Mouse (Mus musculus) urinary bladder, adult 2 months (tissue): ENCODE measurements around the gene Ank. TPM values are rescaled to one million over a fixed set of nuclear protein-coding genes. Genes with fewer than 3 reads are reported as not detected.

Experiments used
- DNase-seq: peaks from one replicate; pipeline ENCODE4 v3.0.0; 2022; ENCODE audit warnings: low spot score
- polyA plus RNA-seq: library from polyadenylated mRNA; depleted of rRNA; stranded (reverse); fragments of >200 nt; gene quantifications from 2 replicates; pipeline ENCODE4 v1.2.3, GENCODE M21; 2012

The Ank gene
- polyA plus RNA-seq, 1 experiment: 53.4 TPM

DNA sequence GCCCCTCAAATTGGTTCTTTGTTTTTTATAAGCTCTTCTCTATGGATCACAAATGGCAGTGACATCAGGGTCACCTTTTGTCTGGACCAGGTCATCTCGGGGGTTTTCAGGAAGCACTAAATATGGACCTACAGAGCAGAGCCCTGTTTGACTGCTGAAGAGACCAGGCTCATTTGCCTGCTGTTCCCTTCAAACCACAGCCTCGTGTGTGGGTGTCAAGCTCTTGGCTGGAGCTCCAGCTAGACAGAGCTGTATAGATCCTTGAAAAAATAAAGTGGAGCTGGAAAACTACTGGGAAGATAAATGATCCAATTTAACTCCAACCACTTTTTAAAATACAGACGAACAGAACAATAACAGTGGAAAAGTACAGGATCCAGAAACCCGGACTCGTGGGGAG lies 70.3 kb downstream of the Ank start:
- no peak for DNase-seq

DNA sequence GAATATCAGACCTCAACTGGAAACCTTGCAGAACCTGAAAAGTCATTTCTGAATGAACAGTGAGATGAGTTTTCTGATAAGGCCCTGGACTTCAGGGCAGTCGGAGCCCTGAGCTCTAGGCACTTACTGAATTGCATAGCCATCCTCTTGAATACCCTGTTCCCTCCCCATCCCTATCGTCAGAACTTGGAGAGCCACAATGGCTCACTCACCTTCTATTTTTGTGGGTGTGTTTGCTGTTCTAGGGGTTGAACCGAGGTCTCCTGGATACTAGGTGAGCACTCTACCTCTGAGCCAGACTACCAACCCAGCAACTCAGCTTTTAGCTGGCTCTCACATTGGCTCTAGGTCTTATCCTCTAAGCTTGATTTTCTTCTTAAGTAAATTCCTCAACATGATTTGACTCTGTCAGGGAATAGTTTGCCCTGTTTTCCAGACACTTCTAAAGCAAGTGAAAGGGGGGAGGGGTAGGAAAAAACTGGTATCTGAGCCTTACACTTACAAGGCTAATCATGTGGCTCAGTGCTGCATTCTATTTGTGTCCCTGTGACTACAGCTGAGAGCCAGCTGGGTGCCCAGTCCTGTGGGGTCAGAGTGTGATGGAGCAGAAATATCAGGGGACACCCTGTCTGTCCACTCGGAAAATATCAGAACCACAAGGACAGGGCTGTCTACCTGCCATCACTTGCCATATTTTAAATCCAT lies 71.2 kb downstream of the Ank start:
- DNase-seq: no peak

DNA sequence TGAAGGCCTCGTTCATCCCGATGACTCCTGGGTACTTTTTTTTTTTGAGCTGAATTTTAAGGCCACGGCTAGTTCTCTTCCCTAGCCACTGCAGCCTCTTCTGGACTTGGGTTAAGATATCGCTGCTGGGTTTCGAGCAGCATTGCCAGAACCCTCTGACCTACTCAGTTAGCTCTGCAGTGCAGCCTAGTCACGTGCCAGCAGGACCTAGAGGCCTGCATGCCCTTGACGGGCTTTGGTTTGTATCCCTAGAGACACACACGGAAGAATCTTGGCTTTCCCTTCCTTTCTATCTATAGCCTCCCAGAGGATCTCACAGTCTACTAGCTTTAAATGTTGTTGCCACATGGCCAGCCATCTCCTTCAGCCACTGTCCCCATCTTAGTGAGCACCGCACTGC lies 73.3 kb downstream of the Ank start:
- no peak for DNase-seq

DNA sequence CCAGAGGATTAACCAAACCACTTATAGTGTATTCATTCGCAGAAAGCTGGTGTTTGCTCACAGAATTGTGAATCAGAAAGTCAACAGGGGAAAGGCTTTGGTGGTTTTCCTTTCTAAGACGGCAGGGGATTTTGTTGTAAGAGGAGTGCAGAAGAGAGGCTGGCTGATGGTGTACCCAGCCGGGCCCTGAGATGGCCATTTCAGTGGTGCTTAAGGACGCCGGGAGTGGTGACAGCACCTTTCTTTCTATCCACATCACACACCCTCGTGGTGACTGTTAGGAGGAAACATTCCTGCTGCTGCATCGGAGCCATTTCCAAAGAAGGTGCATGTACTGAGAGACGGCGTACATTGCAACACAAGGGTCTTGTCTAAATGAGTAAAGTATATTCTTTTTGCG lies 78.7 kb downstream of the Ank start:
- DNase-seq: no peak

DNA sequence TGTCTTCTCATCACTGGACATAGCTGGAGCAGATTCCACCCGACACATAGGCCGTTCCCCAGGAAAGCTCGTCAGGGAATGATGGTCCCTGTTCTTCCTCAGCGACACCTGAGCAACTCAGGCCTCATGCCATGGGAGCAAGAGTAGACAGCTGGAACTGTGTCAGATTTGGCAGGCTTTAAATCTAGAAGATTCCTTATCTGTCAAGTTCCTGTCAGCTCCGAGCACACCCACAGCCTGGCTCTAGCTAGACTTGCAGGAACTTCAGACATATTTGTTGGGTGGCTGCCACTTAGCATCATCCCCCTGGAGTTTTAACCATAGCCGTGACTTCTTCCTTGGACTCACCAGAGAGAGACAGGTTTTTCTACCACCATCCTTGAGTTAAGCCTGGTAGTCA lies 81.6 kb downstream of the Ank start:
- DNase-seq: no peak

DNA sequence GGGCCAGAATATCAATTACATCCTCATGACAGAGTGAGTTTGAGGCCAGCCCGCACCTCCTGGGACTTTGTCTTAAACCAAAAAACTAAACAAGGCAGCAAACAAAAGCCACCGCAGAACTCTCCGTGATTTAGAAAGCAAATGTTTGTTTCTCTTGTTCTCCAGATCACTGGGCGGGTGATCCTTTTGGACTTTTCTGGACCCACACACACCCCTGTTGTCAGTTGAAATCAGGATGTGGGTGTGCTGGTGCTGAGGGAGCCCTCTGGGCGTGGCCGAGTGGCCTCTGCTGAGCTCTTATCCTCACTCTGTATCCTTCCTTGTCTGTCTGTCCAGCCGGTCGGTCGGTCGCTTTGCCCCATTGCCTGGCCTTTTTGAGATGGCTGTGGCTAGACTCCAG lies 82.6 kb downstream of the Ank start:
- no peak for DNase-seq

DNA sequence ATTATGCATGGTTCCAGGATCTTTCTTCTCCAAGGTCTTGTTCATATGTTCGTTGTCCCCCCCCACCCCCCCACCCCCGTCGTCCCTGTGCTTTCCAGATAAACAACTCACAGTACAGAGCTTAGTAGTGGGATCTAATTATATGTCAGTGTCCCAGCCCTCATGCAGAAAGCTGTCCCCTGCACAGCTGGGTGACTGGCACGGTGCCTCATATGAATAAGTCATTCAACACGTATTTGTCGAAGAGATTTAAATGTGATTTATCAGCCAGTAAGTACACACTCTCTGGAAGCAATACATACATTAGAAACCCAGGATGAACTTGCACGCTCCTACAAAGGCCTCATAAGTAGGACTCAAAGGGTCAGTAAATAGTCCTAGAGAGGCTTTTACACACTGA lies 83.4 kb downstream of the Ank start:
- no peak for DNase-seq

DNA sequence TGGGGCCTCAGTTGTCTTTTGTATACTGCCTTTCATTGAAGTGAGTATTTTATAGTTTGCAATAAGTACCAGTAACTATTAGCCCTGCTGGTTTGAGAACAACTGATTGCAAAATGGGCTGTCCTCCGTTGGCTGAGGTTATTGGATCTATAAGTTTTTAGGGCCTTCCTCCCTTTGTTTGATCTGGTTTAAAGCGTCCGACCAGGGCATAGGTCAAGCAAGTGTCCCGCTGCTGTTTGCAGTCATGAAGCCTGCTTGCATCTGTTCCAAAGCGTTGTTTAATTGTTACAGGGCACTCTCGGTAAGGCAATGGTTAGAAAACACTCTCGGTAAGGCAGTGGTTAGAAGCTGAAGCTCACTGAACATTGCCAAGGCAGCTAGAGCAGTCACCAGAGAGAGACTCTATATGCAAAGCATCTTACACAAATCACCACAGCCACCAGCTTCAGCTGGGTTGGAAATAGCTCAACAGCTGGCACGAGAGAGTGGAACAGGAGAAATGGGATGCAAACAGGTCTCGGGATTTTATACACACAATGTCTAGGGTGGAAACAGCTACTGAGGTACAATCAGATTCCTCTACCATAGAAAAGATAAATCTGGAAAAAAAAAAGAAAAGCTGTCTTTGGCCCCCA lies 84.0 kb downstream of the Ank start:
- no peak for DNase-seq

DNA sequence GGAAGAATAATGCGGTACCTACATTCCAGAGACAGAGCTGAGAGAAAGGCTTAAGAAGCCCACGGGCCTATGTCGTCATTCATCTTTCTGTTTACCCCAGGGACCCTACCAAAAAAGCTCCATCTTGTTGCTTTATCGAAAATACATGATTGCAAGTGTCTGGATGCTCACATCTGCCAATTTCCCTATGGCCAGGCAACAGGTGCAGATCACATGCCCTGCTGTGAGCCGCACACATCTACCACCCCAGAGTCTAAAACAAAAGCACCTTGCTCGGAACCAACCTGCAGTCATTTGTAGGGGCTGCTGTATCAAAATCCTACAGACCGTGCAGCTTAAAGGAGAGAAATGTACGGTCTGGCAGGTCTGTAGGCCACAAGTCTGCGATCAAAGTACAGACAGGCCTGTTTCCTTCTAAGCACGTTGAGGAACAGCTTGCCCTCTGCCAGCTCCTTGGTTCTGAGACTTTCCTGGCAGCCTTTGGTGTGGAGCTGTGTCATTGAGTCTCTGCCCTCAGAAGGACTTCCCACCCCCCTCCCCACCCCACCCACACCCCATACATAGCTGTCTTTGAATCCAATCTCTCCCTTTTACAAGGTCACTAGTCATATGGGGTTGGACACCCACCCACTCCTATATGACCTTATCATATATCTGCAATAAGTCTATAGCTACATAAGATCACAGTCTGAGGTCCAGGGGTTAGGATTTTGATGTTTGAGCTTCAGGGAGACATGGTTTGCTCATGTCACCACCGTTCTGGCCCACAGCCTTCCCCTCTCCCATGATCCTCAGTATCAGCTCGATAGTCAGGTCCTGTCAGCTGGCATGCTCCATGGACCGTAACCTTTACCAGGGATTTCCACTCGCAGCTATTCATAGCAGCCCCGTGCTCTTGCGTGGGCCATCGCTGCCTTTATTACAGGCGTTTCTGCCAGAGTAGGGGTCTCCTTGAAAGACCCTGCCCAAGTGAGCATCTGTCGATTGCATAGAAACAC lies 84.9 kb downstream of the Ank start:
- no peak for DNase-seq

DNA sequence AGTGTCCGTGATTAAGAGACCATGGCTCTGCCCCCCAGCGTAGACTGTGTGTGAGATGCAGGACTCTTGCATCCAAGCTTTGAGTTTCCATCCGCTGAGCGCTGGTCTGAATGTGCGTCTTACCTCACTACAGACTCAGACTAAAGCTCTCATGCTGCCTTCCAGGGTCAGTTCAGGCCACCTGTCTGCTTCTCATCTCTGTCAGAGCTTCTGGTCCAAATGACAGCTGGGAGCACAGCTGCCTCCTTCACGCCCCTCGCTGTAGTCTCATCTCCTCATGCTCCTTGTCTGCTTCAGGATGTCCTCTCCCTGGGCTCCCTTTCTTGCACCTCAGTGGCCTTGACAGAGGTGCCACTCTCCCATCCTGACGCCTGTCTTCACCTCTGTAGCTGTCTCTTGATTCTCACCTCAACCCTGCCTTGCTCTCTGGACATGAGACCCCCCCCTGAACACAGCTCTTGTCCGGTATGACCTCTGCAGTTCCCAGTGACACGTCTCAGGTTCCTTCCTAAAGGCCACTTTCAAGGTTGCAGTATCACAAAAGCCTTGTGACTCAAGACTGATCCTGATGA lies 85.7 kb downstream of the Ank start:
- no peak for DNase-seq

DNA sequence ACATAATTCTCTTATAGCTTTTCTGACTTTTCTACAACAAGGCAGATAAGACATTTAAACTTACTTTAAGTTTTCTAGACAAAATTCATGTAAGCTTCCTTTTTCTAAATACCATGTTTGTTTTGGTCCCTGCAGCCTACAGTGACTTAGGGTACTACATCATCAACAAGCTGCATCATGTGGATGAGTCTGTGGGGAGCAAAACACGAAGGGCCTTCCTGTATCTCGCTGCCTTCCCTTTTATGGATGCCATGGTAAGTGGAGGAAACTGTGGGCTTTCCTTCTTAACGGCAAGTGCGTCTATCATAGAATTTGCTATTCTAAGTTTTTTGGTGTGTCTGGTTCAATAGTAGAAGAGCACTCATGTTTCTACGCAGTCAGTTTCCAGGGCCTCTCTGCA lies 87.1 kb downstream of the Ank start:
- DNase-seq: no peak

DNA sequence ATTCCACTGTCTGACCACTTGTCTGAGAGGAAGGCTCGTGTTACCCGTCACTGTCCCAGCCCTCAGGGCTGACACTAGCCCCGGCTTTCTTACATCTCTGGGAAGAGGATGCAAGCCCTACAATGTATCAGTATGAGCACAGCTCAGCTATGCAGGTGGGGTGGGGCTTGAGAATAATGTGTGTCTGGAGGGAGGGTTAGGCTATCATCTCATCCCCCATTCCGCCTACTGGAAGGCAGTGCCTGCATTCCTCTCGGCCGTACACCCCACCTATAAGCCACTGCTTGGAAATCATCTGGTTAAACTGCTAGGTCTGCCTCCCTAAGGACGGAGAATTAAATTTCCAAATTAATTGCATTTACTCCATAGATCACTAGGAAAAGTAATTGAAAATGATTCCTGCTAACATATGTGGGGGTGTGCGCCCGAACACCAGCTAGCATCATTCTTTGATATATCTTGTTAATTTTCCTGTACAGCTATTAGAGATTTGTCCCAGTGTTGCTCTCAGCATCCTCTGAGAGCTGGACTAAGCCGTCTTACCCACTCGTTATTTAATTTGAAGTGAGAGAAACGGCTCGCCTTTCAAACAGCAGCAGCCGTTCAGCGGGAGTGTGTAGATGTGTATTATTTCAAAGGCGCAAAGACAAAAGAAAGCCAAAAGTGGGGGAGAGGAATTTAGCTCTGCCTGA lies 92.1 kb downstream of the Ank start:
- DNase-seq: no peak

DNA sequence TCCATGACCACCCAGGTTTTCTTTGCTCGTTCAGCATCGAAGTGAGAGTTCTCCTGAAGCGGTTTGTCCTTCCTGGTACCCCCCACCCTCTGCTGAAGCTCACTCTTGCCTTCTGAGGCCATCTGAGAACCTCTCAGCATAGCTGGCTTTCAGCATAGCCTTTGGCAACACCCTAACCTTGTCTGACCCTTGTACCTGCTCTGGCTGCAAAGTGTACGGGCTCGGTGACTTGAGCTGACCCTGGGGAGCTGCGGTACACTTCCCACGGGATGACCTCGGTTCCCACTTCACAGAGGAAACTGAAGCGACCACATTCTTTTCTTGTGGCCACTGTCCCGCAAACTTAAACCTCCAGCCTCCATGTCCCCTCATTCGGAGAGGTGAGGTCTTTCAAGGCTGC lies 93.8 kb downstream of the Ank start:
- DNase-seq: no peak

DNA sequence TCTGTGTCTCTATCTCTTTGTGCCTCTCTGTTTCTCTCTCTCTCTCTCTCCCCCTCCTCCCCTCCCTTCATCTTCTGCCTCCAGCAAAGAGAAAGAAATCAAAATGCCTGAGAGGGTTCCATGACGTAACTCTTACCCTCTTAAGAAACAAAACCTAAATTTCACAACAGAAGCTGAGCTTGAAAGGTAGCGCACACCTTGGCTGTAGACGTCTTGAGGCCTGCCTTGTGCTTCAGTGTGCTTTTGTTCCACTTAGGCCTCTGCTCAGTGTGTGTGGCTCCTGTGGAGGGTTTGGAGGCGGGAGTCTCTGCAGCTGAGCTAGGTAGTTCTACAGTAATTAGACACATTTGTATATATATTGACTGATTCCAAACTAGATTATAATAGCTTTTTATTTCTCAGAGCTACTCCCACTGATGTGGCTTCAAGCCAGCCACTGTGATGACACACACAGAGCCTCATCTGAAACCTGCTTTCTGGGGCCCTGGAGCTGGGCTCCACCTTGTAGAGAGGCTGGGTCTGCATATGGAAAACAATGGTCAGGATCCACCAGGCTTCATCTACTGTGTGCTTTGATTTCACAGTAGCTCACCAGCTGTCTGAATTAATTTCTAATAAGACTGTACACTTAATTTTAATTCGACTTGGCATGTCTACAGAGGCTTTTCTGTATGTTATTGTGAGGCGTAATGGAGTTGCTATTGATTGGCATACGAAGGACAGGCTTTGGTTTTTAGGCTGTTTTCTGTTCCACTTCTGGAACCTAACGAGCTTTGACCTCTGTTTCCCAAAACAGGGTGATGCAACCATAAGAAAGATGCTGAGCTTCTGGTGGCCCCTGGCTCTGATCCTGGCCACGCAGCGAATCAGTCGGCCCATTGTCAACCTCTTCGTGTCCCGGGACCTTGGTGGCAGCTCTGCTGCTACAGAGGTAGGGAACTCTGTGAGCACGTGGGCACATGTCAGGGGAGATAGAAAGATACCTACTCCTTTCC lies 97.9 kb downstream of the Ank start:
- no peak for DNase-seq

DNA sequence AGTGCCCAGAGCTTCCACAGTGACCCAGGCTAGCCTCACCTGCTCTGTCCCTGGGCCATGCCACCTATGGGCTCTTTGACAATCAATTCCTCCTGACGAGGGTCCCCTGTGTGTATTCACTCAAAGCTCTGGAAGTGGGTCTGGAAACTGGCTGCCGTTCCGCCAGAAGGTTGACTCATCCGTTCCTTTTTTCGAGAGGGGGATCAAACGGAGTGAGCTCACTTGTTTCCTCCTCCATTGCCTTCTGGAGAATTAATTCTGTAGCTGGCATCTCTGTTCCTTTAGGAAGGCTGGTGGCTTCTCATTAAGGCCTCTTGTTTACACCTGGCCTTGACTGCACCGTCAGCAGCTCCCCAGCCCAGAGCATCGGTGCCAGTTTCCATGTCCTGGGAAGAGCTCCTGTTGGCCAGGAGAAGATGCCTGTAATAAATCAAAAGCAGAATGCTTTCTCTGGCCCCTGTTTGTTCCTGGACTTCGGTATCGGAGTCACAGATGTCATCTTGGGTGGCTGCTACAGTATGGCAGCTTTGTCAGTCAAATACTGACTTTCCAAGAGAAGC lies 99.2 kb downstream of the Ank start:
- DNase-seq: no peak

DNA sequence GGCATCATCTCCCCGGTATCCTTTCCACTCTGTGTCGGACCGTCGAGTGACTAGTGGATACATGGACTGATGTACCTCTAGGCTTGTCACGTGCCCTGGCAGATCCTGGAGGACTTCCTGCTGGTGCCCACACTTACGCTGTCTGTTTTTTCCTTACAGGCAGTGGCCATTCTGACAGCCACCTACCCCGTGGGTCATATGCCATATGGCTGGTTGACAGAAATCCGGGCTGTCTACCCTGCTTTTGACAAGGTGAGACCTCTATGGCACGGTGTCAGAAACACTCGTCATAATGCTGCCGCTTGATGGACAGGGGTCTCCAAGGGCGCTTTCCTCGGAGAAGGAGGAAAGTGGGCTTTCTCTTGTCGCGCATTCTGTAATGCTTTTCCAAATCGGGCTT lies 100.9 kb downstream of the Ank start:
- no peak for DNase-seq

DNA sequence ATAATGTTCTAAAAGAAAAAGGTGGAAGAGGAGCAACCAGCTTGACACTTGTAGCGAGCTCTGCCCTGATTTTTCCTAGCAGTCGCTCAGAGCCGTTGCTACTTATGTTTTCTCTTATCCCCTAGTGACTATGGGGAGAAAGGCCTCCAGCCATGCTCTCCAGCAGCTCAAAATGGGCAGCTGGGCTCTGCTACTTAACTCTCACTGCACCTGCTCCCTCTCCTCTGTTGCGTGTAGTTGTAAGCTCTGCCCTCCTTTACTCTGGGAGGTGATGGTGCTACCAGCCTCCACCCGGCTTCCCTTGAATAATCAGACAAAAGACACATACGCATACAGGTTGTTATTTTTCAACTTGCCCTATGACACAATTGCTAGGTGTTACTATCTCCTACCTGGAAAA lies 101.9 kb downstream of the Ank start:
- no peak for DNase-seq

DNA sequence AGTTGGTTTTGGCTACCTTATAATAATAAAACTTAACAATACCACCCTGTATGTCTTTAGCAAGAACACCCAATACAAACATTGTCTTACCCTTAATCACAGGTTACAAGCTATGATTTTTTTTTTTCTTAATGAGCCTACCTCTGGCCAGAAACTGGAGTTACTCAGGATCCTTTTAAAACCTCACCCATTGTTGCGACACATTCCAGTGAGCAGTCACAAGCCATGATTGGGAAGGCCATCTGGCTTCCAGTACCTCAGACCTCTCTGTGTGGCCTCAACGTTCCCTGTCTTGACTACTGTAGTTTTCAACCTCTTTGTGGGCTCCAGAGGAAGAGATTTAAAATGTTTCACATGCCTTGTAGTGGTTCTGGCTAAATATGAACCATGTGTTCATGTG lies 103.4 kb downstream of the Ank start:
- DNase-seq: no peak

DNA sequence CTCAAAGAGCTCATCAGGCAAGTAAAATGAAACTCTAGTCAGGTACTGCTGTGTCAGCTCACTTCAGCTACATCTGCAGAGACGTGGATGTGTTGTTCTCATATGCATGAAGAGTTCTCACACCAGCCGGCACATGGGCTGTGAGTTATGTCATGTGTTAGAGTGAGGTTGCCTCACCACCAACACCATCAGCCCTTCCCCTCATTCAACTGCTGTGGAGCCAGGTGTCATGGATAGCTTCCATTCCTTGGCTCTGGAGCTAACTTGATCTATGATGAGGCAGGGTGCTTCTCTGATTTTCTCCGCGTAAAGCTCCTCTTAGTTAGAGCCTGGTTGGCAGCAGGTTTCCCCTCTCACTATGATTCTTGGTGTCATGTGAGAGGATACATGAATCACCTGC lies 103.9 kb downstream of the Ank start:
- DNase-seq: no peak

DNA sequence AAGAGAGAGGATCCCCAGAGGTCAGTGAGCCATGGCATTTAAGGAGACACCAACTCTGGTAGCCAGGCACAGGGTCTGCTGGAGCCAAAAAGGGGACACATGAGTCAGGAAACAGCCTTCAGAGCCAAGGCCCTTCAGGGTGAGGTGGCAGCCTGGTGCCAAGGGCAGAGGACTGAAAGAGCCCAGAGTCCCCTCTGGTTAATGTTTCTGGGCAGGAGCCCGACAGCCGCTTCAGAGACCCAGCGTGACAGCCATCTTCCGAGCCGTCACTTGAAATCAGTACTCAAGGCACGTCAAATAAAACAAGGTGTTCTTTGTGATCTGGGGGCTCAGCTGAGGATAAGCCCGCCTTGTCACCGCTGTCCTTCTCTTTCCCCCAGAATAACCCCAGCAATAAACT lies 104.7 kb downstream of the Ank start:
- no peak for DNase-seq
